Mouse (Mus musculus) embryo, embryonic 11.5 days (tissue): ENCODE results near the gene Chil1.

ENCODE experiments used
- DNase-seq: peaks from one replicate; pipeline ENCODE4 v3.0.0-alpha.2; 2012; ENCODE audit warnings: low read depth, low spot score

The Chil1 gene

GRCm38 (mm10) chr1:134230638-134231228 lies 48.8 kb downstream of the Chil1 start:
- no peak for DNase-seq

GRCm38 (mm10) chr1:134231270-134231669 lies 49.3 kb downstream of the Chil1 start:
- no peak for DNase-seq

- DNase-seq, result no peak
Observed at GRCm38 (mm10) chr1:134231681-134232080, 49.7 kb downstream of the Chil1 start.

GRCm38 (mm10) chr1:134232326-134232725 lies 50.4 kb downstream of the Chil1 start:
- no peak for DNase-seq

- DNase-seq, result no peak
Observed at GRCm38 (mm10) chr1:134232778-134233531, 51.0 kb downstream of the Chil1 start.

- DNase-seq, result no peak
Observed at GRCm38 (mm10) chr1:134233681-134234454, 51.9 kb downstream of the Chil1 start.

- DNase-seq, result no peak
Observed at GRCm38 (mm10) chr1:134234455-134235390, 52.7 kb downstream of the Chil1 start.

GRCm38 (mm10) chr1:134235391-134235921 lies 53.5 kb downstream of the Chil1 start, which contains the start of gene Adora1:
TSS of gene Adora1 (minus strand) at chr1:134235431.
- DNase-seq, result no peak

GRCm38 (mm10) chr1:134236142-134236541 lies 54.2 kb downstream of the Chil1 start:
- DNase-seq, result no peak

GRCm38 (mm10) chr1:134237438-134237837 lies 55.5 kb downstream of the Chil1 start:
- no peak for DNase-seq
